Mouse (Mus musculus): ENCODE measurements around the gene Ndrg3. TPM values are rescaled to one million over a fixed set of nuclear protein-coding genes. Genes with fewer than 3 reads are reported as not detected.
"Not testable (repeated sequence)": the region's sequence is repeated elsewhere in the genome, so short reads cannot be mapped to it uniquely, and the experiment has no call there.

Gene Ndrg3
- polyA plus RNA-seq, 1 experiment from 2014 or later = 40.3 TPM

DNA sequence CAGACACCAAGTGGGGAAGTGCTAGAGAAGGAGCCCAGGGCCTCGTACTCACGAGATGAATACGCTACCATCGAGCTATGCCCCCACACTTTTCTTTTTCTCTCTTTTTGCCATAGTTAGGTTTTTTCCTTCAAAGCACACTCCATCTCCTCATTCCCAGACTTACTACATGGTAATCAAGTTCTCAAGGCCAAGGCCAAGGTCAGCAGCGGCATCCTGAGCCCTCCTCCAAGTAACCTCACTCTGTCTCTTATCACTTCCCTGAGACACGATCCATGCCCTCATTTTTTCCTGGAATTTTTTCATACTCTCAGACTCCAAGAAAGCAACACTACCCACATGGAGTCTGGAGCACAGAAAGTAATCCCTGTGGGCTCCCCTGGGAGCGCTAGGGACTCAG, 28.0 kb downstream of the Ndrg3 start:
- Histone ChIP-seq H3K27me3 (ENCODE audit: control insufficient read depth, insufficient read depth, low read length) (no peaks in the 10 kb centered on the region), H3K9me3 (ENCODE audit: control insufficient read depth, low read length) (no peaks in the 10 kb centered on the region), H3K27ac (replicated peaks; ENCODE audit: low read depth, low read length) (no peak overlapping the region), H3K4me3 (ENCODE audit: low read depth, low read length) (no peak overlapping the region), H3K4me2 (ENCODE audit: low read depth, severe bottlenecking) (no peak overlapping the region), H3K9ac (ENCODE audit: low read length) (no peak overlapping the region), H3K4me1 (ENCODE audit: control insufficient read depth, insufficient read depth, low read length) (no peaks in the 10 kb centered on the region), H3K36me3 (ENCODE audit: control insufficient read depth, insufficient read depth, low read length) (no peaks in the 10 kb centered on the region)
- 93% methylated on average over 7 of the region's 7 CpGs for WGBS
- DNase-seq (ENCODE audit: low spot score) = no peak
- no peak for ATAC-seq (ENCODE audit: insufficient number of reproducible peaks, low FRiP score, low TSS enrichment, low read depth)

DNA sequence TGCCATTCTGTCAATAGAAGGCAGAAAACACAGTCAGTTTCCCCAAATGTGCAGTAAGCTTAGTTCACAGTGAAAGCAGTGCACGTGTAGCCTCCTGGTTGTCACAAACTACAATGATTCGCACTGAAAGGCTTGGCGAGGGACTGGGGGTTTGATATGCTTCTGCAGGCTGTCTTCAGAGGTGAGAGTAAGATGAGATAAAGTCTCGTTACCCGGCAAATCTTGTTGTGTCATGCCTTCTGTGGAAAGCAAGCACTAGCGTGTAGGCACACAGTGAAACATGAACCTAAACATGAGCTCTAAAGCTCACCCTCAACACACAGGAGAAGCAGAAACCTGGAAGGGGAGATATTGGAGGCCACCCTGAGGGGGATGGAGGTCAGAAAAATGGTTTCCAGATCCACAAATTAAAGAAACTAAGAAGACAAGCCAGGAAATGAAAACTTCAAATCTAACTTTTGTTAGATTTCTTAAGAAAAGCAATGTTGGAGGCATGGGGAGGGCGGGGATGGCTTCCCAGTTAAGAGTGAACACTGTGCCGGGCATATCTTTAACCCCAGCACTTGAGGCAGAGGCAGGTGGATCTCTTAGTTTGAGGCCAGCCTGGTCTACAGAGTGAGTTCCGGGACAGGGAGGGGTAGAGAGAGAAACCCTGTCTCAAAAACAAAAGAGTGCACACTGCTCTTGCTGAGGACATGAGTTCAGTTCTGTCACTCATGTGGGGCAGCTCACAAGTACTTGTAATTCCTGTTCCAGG, 33.2 kb downstream of the Ndrg3 start:
- Histone ChIP-seq H3K4me2 (ENCODE audit: low read depth, severe bottlenecking) (no peak overlapping the region), H3K9me3 (ENCODE audit: control insufficient read depth, low read length) (no peaks in the 10 kb centered on the region), H3K4me3 (ENCODE audit: low read depth, low read length) (no peak overlapping the region), H3K9ac (ENCODE audit: low read length) (no peak overlapping the region), H3K27me3 (ENCODE audit: control insufficient read depth, insufficient read depth, low read length) (no peaks in the 10 kb centered on the region), H3K27ac (replicated peaks; ENCODE audit: low read depth, low read length) (no peak overlapping the region), H3K4me1 (ENCODE audit: control insufficient read depth, insufficient read depth, low read length) (no peaks in the 10 kb centered on the region), H3K36me3 (ENCODE audit: control insufficient read depth, insufficient read depth, low read length) (no peaks in the 10 kb centered on the region)
- no peak for DNase-seq (ENCODE audit: low spot score)
- no peak for ATAC-seq (ENCODE audit: insufficient number of reproducible peaks, low FRiP score, low TSS enrichment, low read depth)
- WGBS = 91% methylated on average over 9 of the region's 9 CpGs

DNA sequence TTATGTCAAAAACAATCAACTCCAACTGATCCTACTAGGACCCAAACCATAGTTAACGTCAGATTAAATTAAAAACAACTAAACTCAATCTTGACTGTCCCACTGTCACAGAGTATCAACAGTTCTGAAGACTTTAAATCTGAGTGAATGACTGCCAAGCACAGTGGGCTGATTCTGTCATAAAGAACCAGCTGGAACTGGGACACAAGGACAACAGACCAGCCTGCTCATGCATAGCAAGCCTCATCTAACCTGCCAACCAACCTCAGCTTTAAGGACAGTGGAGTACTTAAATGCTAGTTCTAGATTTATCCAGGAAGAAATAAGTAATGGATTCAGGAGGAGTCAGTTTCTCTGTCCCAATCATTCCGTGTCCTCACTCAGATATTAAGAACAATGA, 34.8 kb downstream of the Ndrg3 start:
- no peak overlapping the region for H3K27ac ChIP-seq (replicated peaks; ENCODE audit: low read depth, low read length)
- H3K9me3 ChIP-seq (ENCODE audit: control insufficient read depth, low read length) = no peaks in the 10 kb centered on the region
- WGBS = 87% methylated on average over 2 of the region's 2 CpGs
- no peaks in the 10 kb centered on the region for H3K4me1 ChIP-seq (ENCODE audit: control insufficient read depth, insufficient read depth, low read length)
- no peaks in the 10 kb centered on the region for H3K27me3 ChIP-seq (ENCODE audit: control insufficient read depth, insufficient read depth, low read length)
- H3K36me3 ChIP-seq (ENCODE audit: control insufficient read depth, insufficient read depth, low read length) = no peaks in the 10 kb centered on the region
- H3K4me3 ChIP-seq (ENCODE audit: low read depth, low read length) = no peak overlapping the region
- ATAC-seq (ENCODE audit: insufficient number of reproducible peaks, low FRiP score, low TSS enrichment, low read depth) = no peak
- DNase-seq (ENCODE audit: low spot score) = no peak
- no peak overlapping the region for H3K9ac ChIP-seq (ENCODE audit: low read length)
- H3K4me2 ChIP-seq (ENCODE audit: low read depth, severe bottlenecking) = no peak overlapping the region

DNA sequence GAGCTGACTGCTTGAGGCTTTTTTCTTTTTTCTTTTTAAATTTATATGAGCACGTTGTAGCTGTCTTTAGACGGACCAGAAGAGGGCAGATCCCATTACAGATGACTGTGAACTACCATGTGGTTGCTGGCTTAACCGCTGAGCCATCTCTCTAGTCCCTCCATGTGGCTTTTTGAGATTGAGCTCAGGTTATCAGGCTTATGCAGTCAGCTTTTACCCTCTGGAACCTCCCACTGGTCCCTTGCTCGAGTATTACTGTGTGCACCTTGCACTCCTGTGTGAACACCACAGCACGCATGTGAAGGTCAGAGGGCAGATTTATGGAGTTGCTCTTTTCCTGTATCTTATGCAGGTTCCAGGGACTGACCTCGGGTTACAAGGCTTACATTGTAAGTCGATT, 35.5 kb downstream of the Ndrg3 start:
- DNase-seq (ENCODE audit: low spot score) = no peak
- H3K9me3 ChIP-seq (ENCODE audit: control insufficient read depth, low read length) = no peaks in the 10 kb centered on the region
- H3K27ac ChIP-seq (replicated peaks; ENCODE audit: low read depth, low read length) = no peak overlapping the region
- H3K4me2 ChIP-seq (ENCODE audit: low read depth, severe bottlenecking) = no peak overlapping the region
- 78% methylated on average over 7 of the region's 7 CpGs for WGBS
- no peak overlapping the region for H3K4me3 ChIP-seq (ENCODE audit: low read depth, low read length)
- no peaks in the 10 kb centered on the region for H3K36me3 ChIP-seq (ENCODE audit: control insufficient read depth, insufficient read depth, low read length)
- H3K9ac ChIP-seq (ENCODE audit: low read length) = no peak overlapping the region
- no peaks in the 10 kb centered on the region for H3K27me3 ChIP-seq (ENCODE audit: control insufficient read depth, insufficient read depth, low read length)
- no peak for ATAC-seq (ENCODE audit: insufficient number of reproducible peaks, low FRiP score, low TSS enrichment, low read depth)
- H3K4me1 ChIP-seq (ENCODE audit: control insufficient read depth, insufficient read depth, low read length) = no peaks in the 10 kb centered on the region

DNA sequence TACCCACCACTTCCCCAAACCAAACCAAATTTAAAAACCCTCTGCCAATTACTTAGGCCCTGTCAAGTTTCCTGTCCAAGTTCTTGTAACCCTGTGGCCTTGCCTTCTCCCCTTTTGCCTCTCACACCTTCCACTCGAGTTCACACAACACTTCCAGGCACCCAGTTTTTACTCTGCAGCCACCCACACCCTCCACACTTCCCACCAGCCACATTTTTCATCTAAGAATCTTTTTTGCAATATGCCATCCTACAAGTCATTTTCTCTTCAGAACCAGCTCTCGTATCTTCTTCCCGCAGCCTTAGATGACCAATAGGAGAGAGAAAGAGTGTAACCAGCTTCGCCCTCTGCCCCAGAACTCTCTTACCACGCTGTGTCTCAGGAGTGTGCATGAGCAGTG, 37.4 kb downstream of the Ndrg3 start:
- Histone ChIP-seq H3K27me3 (ENCODE audit: control insufficient read depth, insufficient read depth, low read length) (no peaks in the 10 kb centered on the region), H3K4me2 (ENCODE audit: low read depth, severe bottlenecking) (no peak overlapping the region), H3K4me3 (ENCODE audit: low read depth, low read length) (no peak overlapping the region), H3K9ac (ENCODE audit: low read length) (no peak overlapping the region), H3K36me3 (ENCODE audit: control insufficient read depth, insufficient read depth, low read length) (peaks cover 2% of the 10 kb centered on the region; the same call in 1 of the 2 replicates), H3K27ac (replicated peaks; ENCODE audit: low read depth, low read length) (no peak overlapping the region), H3K4me1 (ENCODE audit: control insufficient read depth, insufficient read depth, low read length) (no peaks in the 10 kb centered on the region), H3K9me3 (ENCODE audit: control insufficient read depth, low read length) (no peaks in the 10 kb centered on the region)
- ATAC-seq (ENCODE audit: insufficient number of reproducible peaks, low FRiP score, low TSS enrichment, low read depth) (no peak), DNase-seq (ENCODE audit: low spot score) (no peak)
- WGBS = 82% methylated on average over 5 of the region's 5 CpGs

DNA sequence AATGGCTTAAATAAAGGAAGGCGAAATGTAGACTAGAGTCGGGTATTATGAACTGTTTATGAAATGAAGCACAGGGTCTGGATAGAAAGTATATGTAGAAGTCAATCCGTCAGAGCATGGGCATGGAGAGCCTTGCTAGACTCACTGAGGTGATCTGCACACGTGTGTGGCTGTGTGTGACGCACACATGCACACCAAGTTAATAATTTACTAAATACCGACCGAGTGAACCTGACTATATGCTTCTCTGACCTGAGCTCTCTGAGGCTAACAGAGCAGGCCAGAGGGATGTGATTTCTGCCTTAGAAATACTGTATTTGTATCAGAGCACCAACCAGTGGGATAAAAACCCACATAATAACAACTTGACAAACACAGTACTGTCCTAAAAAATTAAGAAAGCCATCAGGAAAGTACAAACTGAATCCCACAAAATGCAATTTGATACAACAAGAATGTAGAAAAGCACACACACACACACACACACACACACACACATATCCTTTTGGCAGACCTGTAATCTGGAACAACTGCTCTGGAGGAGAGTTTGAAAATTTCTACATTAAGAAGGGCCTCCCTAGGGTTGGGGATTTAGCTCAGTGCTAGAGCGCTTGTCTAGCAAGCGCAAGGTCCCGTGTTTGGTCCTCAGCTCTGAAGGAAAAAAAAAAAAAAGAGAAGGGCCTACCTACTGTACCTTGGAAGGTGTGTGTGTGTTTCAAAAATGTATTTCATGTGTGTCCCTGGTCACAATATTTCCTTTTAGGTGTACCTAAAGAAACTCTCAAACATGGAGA, 40.4 kb downstream of the Ndrg3 start:
- no peak overlapping the region for H3K4me2 ChIP-seq (ENCODE audit: low read depth, severe bottlenecking)
- no peak overlapping the region for H3K9ac ChIP-seq (ENCODE audit: low read length)
- 92% methylated on average over 10 of the region's 10 CpGs for WGBS
- DNase-seq (ENCODE audit: low spot score) (no peak), ATAC-seq (ENCODE audit: insufficient number of reproducible peaks, low FRiP score, low TSS enrichment, low read depth) (no peak)
- H3K4me1 ChIP-seq (ENCODE audit: control insufficient read depth, insufficient read depth, low read length) = no peaks in the 10 kb centered on the region
- no peak overlapping the region for H3K27ac ChIP-seq (replicated peaks; ENCODE audit: low read depth, low read length)
- no peaks in the 10 kb centered on the region for H3K27me3 ChIP-seq (ENCODE audit: control insufficient read depth, insufficient read depth, low read length)
- H3K9me3 ChIP-seq (ENCODE audit: control insufficient read depth, low read length) = no peaks in the 10 kb centered on the region
- H3K4me3 ChIP-seq (ENCODE audit: low read depth, low read length) = no peak overlapping the region
- H3K36me3 ChIP-seq (ENCODE audit: control insufficient read depth, insufficient read depth, low read length) = peaks cover 2% of the 10 kb centered on the region; the same call in 1 of the 2 replicates

DNA sequence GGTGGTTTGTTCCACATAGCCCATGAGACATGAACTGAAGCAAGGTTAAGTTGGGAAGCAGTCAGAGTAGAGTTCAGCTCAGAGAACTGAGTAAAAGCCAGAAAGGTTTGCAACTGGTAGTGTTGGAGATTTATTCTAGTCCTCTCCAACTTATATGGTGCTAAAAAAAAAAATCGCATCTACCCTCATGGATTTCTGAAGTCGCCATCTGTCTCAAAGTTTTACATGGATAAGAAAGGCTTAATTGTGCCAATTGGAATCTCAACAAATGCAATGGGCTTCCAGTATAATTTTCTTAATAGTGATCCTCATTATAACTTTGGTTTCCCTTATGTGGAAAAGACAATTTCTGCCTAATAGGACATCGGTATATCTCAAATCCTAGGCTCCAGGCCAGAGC, 41.0 kb downstream of the Ndrg3 start:
- no peaks in the 10 kb centered on the region for H3K4me1 ChIP-seq (ENCODE audit: control insufficient read depth, insufficient read depth, low read length)
- ATAC-seq (ENCODE audit: insufficient number of reproducible peaks, low FRiP score, low TSS enrichment, low read depth) = no peak
- no peak for DNase-seq (ENCODE audit: low spot score)
- peaks cover 2% of the 10 kb centered on the region; the same call in 1 of the 2 replicates for H3K36me3 ChIP-seq (ENCODE audit: control insufficient read depth, insufficient read depth, low read length)
- H3K9me3 ChIP-seq (ENCODE audit: control insufficient read depth, low read length) = no peaks in the 10 kb centered on the region
- WGBS = 97% methylated on average over 3 of the region's 3 CpGs
- no peak overlapping the region for H3K4me2 ChIP-seq (ENCODE audit: low read depth, severe bottlenecking)
- H3K4me3 ChIP-seq (ENCODE audit: low read depth, low read length) = no peak overlapping the region
- H3K27me3 ChIP-seq (ENCODE audit: control insufficient read depth, insufficient read depth, low read length) = no peaks in the 10 kb centered on the region
- H3K27ac ChIP-seq (replicated peaks; ENCODE audit: low read depth, low read length) = no peak overlapping the region
- H3K9ac ChIP-seq (ENCODE audit: low read length) = no peak overlapping the region

DNA sequence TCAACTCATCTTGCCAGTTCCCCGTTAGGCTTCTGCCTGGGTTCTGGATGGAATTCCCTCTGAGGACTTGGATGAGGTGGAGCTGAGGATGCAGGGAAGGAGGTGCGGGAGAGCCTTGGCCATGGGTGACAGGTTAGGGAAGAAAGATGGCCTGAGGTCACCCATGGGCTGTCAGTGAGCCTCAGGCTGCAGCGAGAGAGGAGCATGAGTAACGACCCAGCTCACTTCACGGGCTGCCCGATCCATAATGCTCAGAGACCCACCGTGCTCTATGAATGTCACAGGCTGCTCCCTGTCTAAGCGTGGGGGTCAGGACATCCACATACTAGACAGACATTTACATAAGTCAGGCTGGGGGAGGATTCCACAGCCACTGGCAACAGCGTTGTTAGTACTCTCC, 50.3 kb downstream of the Ndrg3 start:
- DNase-seq (ENCODE audit: low spot score); H3K36me3 ChIP-seq (ENCODE audit: control insufficient read depth, insufficient read depth, low read length); H3K4me3 ChIP-seq (ENCODE audit: low read depth, low read length); H3K9ac ChIP-seq (ENCODE audit: low read length); H3K27ac ChIP-seq (replicated peaks; ENCODE audit: low read depth, low read length); H3K4me1 ChIP-seq (ENCODE audit: control insufficient read depth, insufficient read depth, low read length); H3K4me2 ChIP-seq (ENCODE audit: low read depth, severe bottlenecking); ATAC-seq (ENCODE audit: insufficient number of reproducible peaks, low FRiP score, low TSS enrichment, low read depth); H3K9me3 ChIP-seq (ENCODE audit: control insufficient read depth, low read length); H3K27me3 ChIP-seq (ENCODE audit: control insufficient read depth, insufficient read depth, low read length): not testable (repeated sequence)
- 78% methylated on average over 9 of the region's 9 CpGs for WGBS
